In the genomic region with DNA sequence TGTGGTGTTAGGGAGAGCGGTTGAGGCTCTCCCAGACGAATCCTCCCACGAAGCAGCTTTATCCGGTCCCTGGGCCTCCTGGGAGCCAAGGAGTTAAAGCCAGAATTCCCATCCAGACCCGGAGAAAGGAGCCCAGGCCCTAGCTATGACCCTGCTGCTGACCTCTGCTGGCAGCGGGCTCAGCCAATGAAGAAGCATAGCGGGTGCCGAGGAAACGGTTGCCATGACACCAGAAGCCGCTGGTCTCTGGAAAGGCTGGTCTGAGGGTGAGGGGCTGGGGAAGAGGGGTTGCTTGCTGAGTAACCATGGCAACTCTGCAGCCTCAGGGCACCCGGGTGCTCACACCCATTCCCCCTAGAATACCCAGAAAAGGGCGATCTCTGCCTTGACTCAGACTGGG, we compare ENCODE assay signal across 11 mouse cellular contexts. TPM values are rescaled to one million over a fixed set of nuclear protein-coding genes. Genes with fewer than 3 reads are reported as not detected.
DNase-seq lines count a peak whose midpoint lies in the region; ATAC-seq and TF ChIP-seq lines count a peak whose summit lies in the region.
"Had no signal": no experiment of that assay in that cellular context is flagged by ENCODE, and none has a peak within 500 bp of the region (broad histone marks: within the 10 kb centered on the region; RNA-seq: fewer than 3 reads in every experiment).

No protein-coding gene starts in this region.

- H3K27ac ChIP-seq in forebrain, embryonic 10.5 days = peak overlapping the region; percentile 91
- H3K27ac ChIP-seq in limb, embryonic 13.5 days = no peak overlapping the region; the same call in 1 of the 2 replicates
- H3K27ac ChIP-seq in stomach, embryonic 14.5 days (ENCODE audit: low read length) = no peak overlapping the region
- no peak overlapping the region for H3K27ac ChIP-seq in thymus, adult 2 months (ENCODE audit: control insufficient read depth, insufficient read depth, low read length)

- H3K27me3 ChIP-seq in forebrain, embryonic 10.5 days (ENCODE audit: poor library complexity, severe bottlenecking) = no peaks in the 10 kb centered on the region
- H3K27me3 ChIP-seq in limb, embryonic 13.5 days = no peaks in the 10 kb centered on the region
- no peaks in the 10 kb centered on the region for H3K27me3 ChIP-seq in stomach, embryonic 14.5 days (ENCODE audit: control insufficient read depth, insufficient read depth, low read length)
- H3K27me3 ChIP-seq in thymus, adult 2 months (ENCODE audit: control insufficient read depth, insufficient read depth, low read length) = no peaks in the 10 kb centered on the region; the same call in 1 of the 2 replicates

- ATAC-seq in limb, embryonic 13.5 days (ENCODE audit: low FRiP score, low read depth) = no peak
- ATAC-seq in stomach, embryonic 14.5 days (ENCODE audit: insufficient number of reproducible peaks, insufficient read depth, low FRiP score, low read depth) = peak; percentile 2; the same call in 1 of the 2 replicates

- no peak for TF ChIP-seq CTCF in thymus, adult 2 months (IDR thresholded peaks at IDR 0.05; ENCODE audit: borderline replicate concordance, control insufficient read depth, extremely low read depth, insufficient read depth, low read length, poor library complexity)

- intact Hi-C loops in left cerebral cortex, postnatal 4 days (cut with DNase I) = no loop called here

- WGBS in forebrain, embryonic 10.5 days = 5% methylated on average over 12 of the region's 12 CpGs
- WGBS in limb, embryonic 13.5 days = 8% methylated on average over 12 of the region's 12 CpGs
- 9% methylated on average over 12 of the region's 12 CpGs for WGBS in stomach, embryonic 14.5 days
- WGBS in thymus, adult 2 months = 51% methylated on average over 12 of the region's 12 CpGs

- H3K36me3 ChIP-seq in forebrain, embryonic 10.5 days (replicated peaks) = no peaks in the 10 kb centered on the region
- no peaks in the 10 kb centered on the region for H3K36me3 ChIP-seq in limb, embryonic 13.5 days
- H3K36me3 ChIP-seq in stomach, embryonic 14.5 days (ENCODE audit: control insufficient read depth, insufficient read depth, low read length) = no peaks in the 10 kb centered on the region
- no peaks in the 10 kb centered on the region for H3K36me3 ChIP-seq in thymus, adult 2 months (ENCODE audit: control insufficient read depth, insufficient read depth, low read length)
- H3K36me3 ChIP-seq: G1E had no signal

- no peak overlapping the region for H3K9ac ChIP-seq in limb, embryonic 13.5 days
- no peak overlapping the region for H3K9ac ChIP-seq in stomach, embryonic 14.5 days (replicated peaks; ENCODE audit: low read depth, low read length)

- peak; percentile 64 for DNase-seq in left cerebral cortex, postnatal 4 days
- no peak for DNase-seq in left cerebral cortex, adult 11 months (ENCODE audit: low spot score)
- DNase-seq in forebrain, embryonic 10.5 days (ENCODE audit: extremely low spot score, low spot score) = peak; percentile 91
- no peak for DNase-seq in ovary, adult 18-20 months (ENCODE audit: low spot score)
- no peak for DNase-seq in thymus, adult 2 months
- DNase-seq in lung, postnatal 25 days (ENCODE audit: low spot score) = no peak
- DNase-seq: layer of hippocampus, postnatal 36 days had no signal

- TF ChIP-seq POLR2A in thymus, adult 2 months (IDR thresholded peaks at IDR 0.05; ENCODE audit: control insufficient read depth, extremely low read depth, insufficient read depth, low read length, poor library complexity) = no peak

- peaks cover 40% of the 10 kb centered on the region for H3K4me1 ChIP-seq in forebrain, embryonic 10.5 days
- peaks cover 13% of the 10 kb centered on the region; the same call in 1 of the 2 replicates for H3K4me1 ChIP-seq in limb, embryonic 13.5 days
- H3K4me1 ChIP-seq in stomach, embryonic 14.5 days (ENCODE audit: control insufficient read depth, insufficient read depth, low read length) = 0 out of 2 replicates have a peak, but pooled peaks cover 6% of the 10 kb centered on the region
- H3K4me1 ChIP-seq in thymus, adult 2 months (replicated peaks; ENCODE audit: control insufficient read depth, insufficient read depth, low read length) = no peaks in the 10 kb centered on the region

- peak overlapping the region; percentile 15 for H3K4me3 ChIP-seq in forebrain, embryonic 10.5 days
- no peak overlapping the region for H3K4me3 ChIP-seq in limb, embryonic 13.5 days
- H3K4me3 ChIP-seq in stomach, embryonic 14.5 days (ENCODE audit: low read depth, low read length) = no peak overlapping the region
- H3K4me3 ChIP-seq in thymus, adult 2 months (ENCODE audit: control insufficient read depth, insufficient read depth, low read length) = no peak overlapping the region

- H3K4me2 ChIP-seq in limb, embryonic 13.5 days (replicated peaks) = peak overlapping the region; percentile 36; the same call in 1 of the 2 replicates
- H3K4me2 ChIP-seq in stomach, embryonic 14.5 days (replicated peaks; ENCODE audit: low read depth, low read length) = no peak overlapping the region

- peaks cover 23% of the 10 kb centered on the region for H3K9me3 ChIP-seq in forebrain, embryonic 10.5 days
- peaks cover 20% of the 10 kb centered on the region for H3K9me3 ChIP-seq in limb, embryonic 13.5 days
- peaks cover 9% of the 10 kb centered on the region for H3K9me3 ChIP-seq in stomach, embryonic 14.5 days (ENCODE audit: control insufficient read depth, low read depth, low read length)

RNA-seq across cellular contexts. Expression of gene Ptprs, which starts 11.7 kb away (rescaled TPM):
- total RNA-seq in left cerebral cortex, postnatal 4 days (2021) = 100 to 1,000 TPM; 821 to 872 TPM
- polyA plus RNA-seq in forebrain, embryonic 10.5 days (2016; fragmentation: Nextera tagmentation; extraction: Ambion mirVana) = 80.3 and 91.5 TPM in 2 replicates
- 100 and 106 TPM in 2 replicates for polyA plus RNA-seq in limb, embryonic 13.5 days (2015; fragmentation: Nextera tagmentation; extraction: Ambion mirVana)
- 111 and 115 TPM in 2 replicates for polyA plus RNA-seq in stomach, embryonic 14.5 days (2014; fragmentation: Nextera tagmentation; extraction: Ambion mirVana)
- polyA plus RNA-seq in thymus, adult 2 months (2012; rRNA removed) = 235 and 305 TPM in 2 replicates

RNA-seq across cellular contexts. Expression of gene Znrf4, which starts 24.2 kb away (rescaled TPM):
- not detected for total RNA-seq in left cerebral cortex, postnatal 4 days (2021)
- polyA plus RNA-seq in forebrain, embryonic 10.5 days (2016; fragmentation: Nextera tagmentation; extraction: Ambion mirVana) = not detected in 2 replicates
- polyA plus RNA-seq in limb, embryonic 13.5 days (2015; fragmentation: Nextera tagmentation; extraction: Ambion mirVana) = not detected in 2 replicates
- not detected in 2 replicates for polyA plus RNA-seq in stomach, embryonic 14.5 days (2014; fragmentation: Nextera tagmentation; extraction: Ambion mirVana)
- 0.67 TPM in 1 of 2 replicates, not detected in the other for polyA plus RNA-seq in thymus, adult 2 months (2012; rRNA removed)
- total RNA-seq: G1E; granulocyte monocyte progenitor cell, adult 5-6 weeks; layer of hippocampus, postnatal 36 days had no signal
- polyA plus RNA-seq: G1E had no signal

Comparison
In these comparisons a context has a peak if more than half of its experiments do, and no peak if none do; other contexts are left out.
1. DNase-seq: peak in left cerebral cortex, postnatal 4 days (single experiment) and forebrain, embryonic 10.5 days (single experiment); none in left cerebral cortex, adult 11 months (single experiment), ovary, adult 18-20 months (single experiment), thymus, adult 2 months (single experiment) and lung, postnatal 25 days (single experiment).